In genomic region chr11:100441797-100442196, GRCm38 (mm10) we compare ENCODE assay signal across 10 mouse cellular contexts. TPM values are rescaled to one million over a fixed set of nuclear protein-coding genes. Genes with fewer than 3 reads are reported as not detected.
DNase-seq lines count a peak whose midpoint lies in the region; ATAC-seq and TF ChIP-seq lines count a peak whose summit lies in the region.
"Had no signal": no experiment of that assay in that cellular context is flagged by ENCODE, and none has a peak within 500 bp of the region (broad histone marks: within the 10 kb centered on the region; RNA-seq: fewer than 3 reads in every experiment).

TSS of gene Nt5c3b (minus strand) at chr11:100441808.
TSS of gene Klhl10 (plus strand) at chr11:100441917.

- peaks cover 14% of the 10 kb centered on the region for H3K4me1 ChIP-seq in lung, embryonic 16.5 days (replicated peaks; ENCODE audit: control insufficient read depth, insufficient read depth, low read length)
- peaks cover 5% of the 10 kb centered on the region; the same call in 1 of the 2 replicates for H3K4me1 ChIP-seq in forebrain, embryonic 11.5 days (replicated peaks; ENCODE audit: control insufficient read depth, insufficient read depth, low read length)
- peaks cover 12% of the 10 kb centered on the region for H3K4me1 ChIP-seq in limb, embryonic 12.5 days (replicated peaks)
- H3K4me1 ChIP-seq in small intestine, adult 2 months (ENCODE audit: control insufficient read depth, insufficient read depth, insufficient read length, low read length) = peaks cover 4% of the 10 kb centered on the region; the same call in 1 of the 2 replicates

- H3K27me3 ChIP-seq in lung, embryonic 16.5 days (ENCODE audit: control insufficient read depth, insufficient read depth, low read depth, low read length) = no peaks in the 10 kb centered on the region
- H3K27me3 ChIP-seq in forebrain, embryonic 11.5 days (ENCODE audit: control insufficient read depth, insufficient read depth, low read length) = no peaks in the 10 kb centered on the region
- H3K27me3 ChIP-seq in limb, embryonic 12.5 days = no peaks in the 10 kb centered on the region
- no peaks in the 10 kb centered on the region for H3K27me3 ChIP-seq in small intestine, adult 2 months (ENCODE audit: control insufficient read depth, insufficient read depth, low read length)

- H3K36me3 ChIP-seq in lung, embryonic 16.5 days (ENCODE audit: control insufficient read depth, insufficient read depth, low read length) = peaks cover 9% of the 10 kb centered on the region; the same call in 1 of the 2 replicates
- peaks cover 4% of the 10 kb centered on the region; the same call in 1 of the 2 replicates for H3K36me3 ChIP-seq in forebrain, embryonic 11.5 days (ENCODE audit: control insufficient read depth, insufficient read depth, low read length)
- H3K36me3 ChIP-seq in limb, embryonic 12.5 days = peaks cover 24% of the 10 kb centered on the region
- no peaks in the 10 kb centered on the region for H3K36me3 ChIP-seq in small intestine, adult 2 months (ENCODE audit: control insufficient read depth, insufficient read depth, low read length)

- no peak for DNase-seq in lung, adult 18-20 months
- no peak for DNase-seq in forebrain, embryonic 11.5 days (ENCODE audit: low spot score)
- no peak for DNase-seq in adrenal gland, postnatal 10 days
- DNase-seq in cerebellum, adult 9-11 months = no peak
- DNase-seq: adrenal gland, postnatal 14 days; kidney, postnatal 4 days; spleen, adult 18-20 months had no signal

- peak within 1 kb of the TSS; percentile 87 for H3K4me3 ChIP-seq in lung, embryonic 16.5 days (ENCODE audit: low read length)
- peak within 1 kb of the TSS; percentile 78 for H3K4me3 ChIP-seq in forebrain, embryonic 11.5 days (ENCODE audit: low read depth, low read length)
- peak within 1 kb of the TSS; percentile 85 for H3K4me3 ChIP-seq in limb, embryonic 12.5 days (replicated peaks)
- H3K4me3 ChIP-seq in small intestine, adult 2 months (ENCODE audit: low read depth, low read length) = peak within 1 kb of the TSS; percentile 74

- no peaks in the 10 kb centered on the region for H3K9me3 ChIP-seq in lung, embryonic 16.5 days (ENCODE audit: control insufficient read depth, low read length)
- H3K9me3 ChIP-seq in forebrain, embryonic 11.5 days (ENCODE audit: control insufficient read depth, low read length) = no peaks in the 10 kb centered on the region
- no peaks in the 10 kb centered on the region for H3K9me3 ChIP-seq in limb, embryonic 12.5 days

- peak within 1 kb of the TSS; percentile 66 for H3K4me2 ChIP-seq in lung, embryonic 16.5 days (ENCODE audit: low read depth, low read length)
- peak within 1 kb of the TSS; percentile 91 for H3K4me2 ChIP-seq in forebrain, embryonic 11.5 days (ENCODE audit: low read depth, low read length, severe bottlenecking)
- H3K4me2 ChIP-seq in limb, embryonic 12.5 days = peak within 1 kb of the TSS; percentile 72

- H3K9ac ChIP-seq in lung, embryonic 16.5 days (ENCODE audit: low read length) = peak within 1 kb of the TSS; percentile 83
- peak within 1 kb of the TSS; percentile 97 for H3K9ac ChIP-seq in forebrain, embryonic 11.5 days (ENCODE audit: low read length)
- H3K9ac ChIP-seq in limb, embryonic 12.5 days (replicated peaks) = peak within 1 kb of the TSS; percentile 94

- peak within 1 kb of the TSS; percentile 58; the same call in 1 of the 2 replicates for H3K27ac ChIP-seq in lung, embryonic 16.5 days (ENCODE audit: low read length)
- no peak within 1 kb of the TSS for H3K27ac ChIP-seq in forebrain, embryonic 11.5 days (ENCODE audit: low read depth, low read length)
- H3K27ac ChIP-seq in limb, embryonic 12.5 days = peak within 1 kb of the TSS; percentile 73
- no peak within 1 kb of the TSS for H3K27ac ChIP-seq in small intestine, adult 2 months (ENCODE audit: insufficient read depth, low read depth, low read length)

- TF ChIP-seq POLR2A in small intestine, adult 2 months (IDR thresholded peaks at IDR 0.05; ENCODE audit: low read depth, low read length) = no peak

- no peak for TF ChIP-seq CTCF in small intestine, adult 2 months (IDR thresholded peaks at IDR 0.05; ENCODE audit: extremely low read depth, insufficient read length, insufficient replicate concordance, low read depth, low read length)

- no peak for ATAC-seq in lung, embryonic 16.5 days (ENCODE audit: low read depth)
- ATAC-seq in forebrain, embryonic 11.5 days (replicated peaks; ENCODE audit: low FRiP score) = no peak
- no peak for ATAC-seq in limb, embryonic 12.5 days (ENCODE audit: insufficient number of reproducible peaks, insufficient read depth, low FRiP score, low TSS enrichment, low read depth)

- WGBS in lung, embryonic 16.5 days = 76% methylated on average over 8 of the region's 8 CpGs
- WGBS in forebrain, embryonic 11.5 days = 84% methylated on average over 8 of the region's 8 CpGs
- 88% methylated on average over 8 of the region's 8 CpGs for WGBS in limb, embryonic 12.5 days
- WGBS in small intestine, adult 2 months = 86% methylated on average over 8 of the region's 8 CpGs

RNA-seq across cellular contexts. Expression of gene Nt5c3b, which starts in this region (rescaled TPM):
- polyA plus RNA-seq in lung, embryonic 16.5 days (2015; fragmentation: Nextera tagmentation; extraction: Ambion mirVana) = 126 and 129 TPM in 2 replicates
- polyA plus RNA-seq in forebrain, embryonic 11.5 days (2014; fragmentation: Nextera tagmentation; extraction: Ambion mirVana) = 104 and 115 TPM in 2 replicates
- 173 and 183 TPM in 2 replicates for polyA plus RNA-seq in limb, embryonic 12.5 days (2016; fragmentation: Nextera tagmentation; extraction: Ambion mirVana)
- 7.9 and 8.4 TPM in 2 replicates for polyA plus RNA-seq in small intestine, adult 2 months (2012; rRNA removed)
- total RNA-seq in adrenal gland, postnatal 10 days (2021) = 10 to 100 TPM; 42.6 to 54.8 TPM

RNA-seq across cellular contexts. Expression of gene Klhl10, which starts in this region (rescaled TPM):
- 0.60 and 0.73 TPM in 2 replicates for polyA plus RNA-seq in lung, embryonic 16.5 days (2015; fragmentation: Nextera tagmentation; extraction: Ambion mirVana)
- polyA plus RNA-seq in forebrain, embryonic 11.5 days (2014; fragmentation: Nextera tagmentation; extraction: Ambion mirVana) = 0.41 and 0.85 TPM in 2 replicates
- polyA plus RNA-seq in limb, embryonic 12.5 days (2016; fragmentation: Nextera tagmentation; extraction: Ambion mirVana) = 1.0 and 1.1 TPM in 2 replicates
- polyA plus RNA-seq in small intestine, adult 2 months (2012; rRNA removed) = 0.04 TPM in 1 of 2 replicates, not detected in the other
- 1 to 10 TPM in 1 of 2 experiments, under 1 TPM in 1; 0.81 to 2.1 TPM for total RNA-seq in adrenal gland, postnatal 10 days (2021)

Comparison
In these comparisons a context has a peak if more than half of its experiments do, and no peak if none do; other contexts are left out.
1. RNA of gene Nt5c3b (polyA plus RNA-seq): 173 to 183 TPM in limb, embryonic 12.5 days, 126 to 129 TPM in lung, embryonic 16.5 days and 104 to 115 TPM in forebrain, embryonic 11.5 days; 7.9 to 8.4 TPM in small intestine, adult 2 months; every median in the first group is over 10 times any median in the second.
2. H3K27ac ChIP-seq: peak in lung, embryonic 16.5 days (single experiment) and limb, embryonic 12.5 days (single experiment); none in forebrain, embryonic 11.5 days (single experiment) and small intestine, adult 2 months (single experiment).
3. Peak in every context shown above with its lines, with median percentiles within 50 percentile points of each other: H3K4me2 ChIP-seq, H3K4me3 ChIP-seq and H3K9ac ChIP-seq.